33 mouse cellular contexts compared by ENCODE assay signal in the genomic region with DNA sequence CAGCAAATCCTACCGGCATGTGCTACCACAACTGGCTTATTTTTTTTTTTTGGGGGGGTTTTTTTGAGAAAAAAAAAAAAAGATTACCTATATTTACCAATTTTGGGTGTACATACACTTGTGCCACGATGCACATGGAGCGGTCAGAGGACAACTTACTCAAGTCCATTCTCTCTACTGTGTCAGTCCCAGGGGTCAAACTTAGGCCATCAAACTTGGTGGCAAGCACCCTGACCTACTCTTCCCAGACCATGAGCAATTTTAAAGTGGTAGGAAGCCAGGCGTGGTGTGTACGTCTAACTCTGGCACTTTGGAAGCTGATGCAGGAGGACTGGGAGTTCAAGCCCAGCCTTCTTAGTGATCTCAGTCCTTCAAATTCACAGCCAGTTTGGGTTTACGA. TPM values are rescaled to one million over a fixed set of nuclear protein-coding genes. Genes with fewer than 3 reads are reported as not detected.
A peak's percentile ranks its signal among the peaks of the same experiment; 100 is the strongest.
DNase-seq lines count a peak whose midpoint lies in the region; ATAC-seq and TF ChIP-seq lines count a peak whose summit lies in the region.
"Had no signal": no experiment of that assay in that cellular context is flagged by ENCODE, and none has a peak within 500 bp of the region (broad histone marks: within the 10 kb centered on the region; RNA-seq: fewer than 3 reads in every experiment).

No protein-coding gene starts in this region.

- intact Hi-C loops in gastrocnemius, adult 2 months (cut with DNase I): no loop called here

- no peak overlapping the region for H3K4me3 ChIP-seq in gastrocnemius, adult 2 months
- peak overlapping the region; percentile 31 for H3K4me3 ChIP-seq in liver, embryonic 13.5 days (replicated peaks)
- 0 out of 2 replicates have a peak overlapping the region, but pooled peaks have one; percentile 1 for H3K4me3 ChIP-seq in liver, embryonic 15.5 days (replicated peaks)
- H3K4me3 ChIP-seq in cerebellum, adult 2 months (replicated peaks; ENCODE audit: insufficient read depth, low read depth, low read length): no peak overlapping the region
- H3K4me3 ChIP-seq in forebrain, embryonic 10.5 days: no peak overlapping the region
- H3K4me3 ChIP-seq: embryonic facial prominence, embryonic 12.5 days; embryonic facial prominence, embryonic 15.5 days; heart, adult 2 months; heart, embryonic 10.5 days; heart, embryonic 13.5 days had no signal

- no peaks in the 10 kb centered on the region for H3K9me3 ChIP-seq in liver, embryonic 13.5 days (replicated peaks)
- no peaks in the 10 kb centered on the region for H3K9me3 ChIP-seq in liver, embryonic 15.5 days (replicated peaks)
- H3K9me3 ChIP-seq in forebrain, embryonic 10.5 days: no peaks in the 10 kb centered on the region
- H3K9me3 ChIP-seq: embryonic facial prominence, embryonic 12.5 days; embryonic facial prominence, embryonic 15.5 days; G1E; heart, embryonic 10.5 days; heart, embryonic 13.5 days had no signal

- H3K9ac ChIP-seq in liver, embryonic 13.5 days: peak overlapping the region; percentile 63
- H3K9ac ChIP-seq in liver, embryonic 15.5 days: no peak overlapping the region
- H3K9ac ChIP-seq: embryonic facial prominence, embryonic 12.5 days; embryonic facial prominence, embryonic 15.5 days; forebrain, postnatal 0 days; heart, embryonic 13.5 days; hindbrain, embryonic 14.5 days had no signal

- H3K27me3 ChIP-seq in liver, embryonic 13.5 days: no peaks in the 10 kb centered on the region
- no peaks in the 10 kb centered on the region for H3K27me3 ChIP-seq in liver, embryonic 15.5 days
- no peaks in the 10 kb centered on the region for H3K27me3 ChIP-seq in cerebellum, adult 2 months (ENCODE audit: control insufficient read depth, insufficient read depth, low read length)
- H3K27me3 ChIP-seq in forebrain, embryonic 10.5 days (ENCODE audit: poor library complexity, severe bottlenecking): no peaks in the 10 kb centered on the region
- H3K27me3 ChIP-seq: CH12.LX; embryonic facial prominence, embryonic 12.5 days; embryonic facial prominence, embryonic 15.5 days; heart, embryonic 13.5 days; Patski had no signal

- H3K4me2 ChIP-seq in liver, embryonic 13.5 days: peak overlapping the region; percentile 56
- H3K4me2 ChIP-seq in liver, embryonic 15.5 days: peak overlapping the region; percentile 53
- H3K4me2 ChIP-seq: embryonic facial prominence, embryonic 12.5 days; embryonic facial prominence, embryonic 15.5 days; heart, embryonic 13.5 days; hindbrain, embryonic 14.5 days had no signal

- 91% methylated on average over 6 of the region's 6 CpGs for WGBS in liver, embryonic 13.5 days (ENCODE audit: insufficient replicate concordance)
- WGBS in liver, embryonic 15.5 days (ENCODE audit: insufficient replicate concordance): 88% methylated on average over 6 of the region's 6 CpGs
- WGBS in cerebellum, adult 2 months: 97% methylated on average over 6 of the region's 6 CpGs
- WGBS in forebrain, embryonic 10.5 days: 93% methylated on average over 6 of the region's 6 CpGs

- ATAC-seq in liver, embryonic 13.5 days (ENCODE audit: low read depth): no peak
- ATAC-seq in liver, embryonic 15.5 days (ENCODE audit: insufficient read depth): no peak
- ATAC-seq: forebrain, embryonic 14.5 days; forebrain, postnatal 0 days; hindbrain, postnatal 0 days; inflammation-experienced regulatory T-cells, adult 6 months; Patski had no signal

- TF ChIP-seq POLR2A in cerebellum, adult 2 months (IDR thresholded peaks at IDR 0.05; ENCODE audit: borderline replicate concordance, insufficient read depth, low read length): no peak

- no peak for DNase-seq in gastrocnemius, adult 2 months
- no peak for DNase-seq in gastrocnemius, postnatal 25 days
- no peak for DNase-seq in liver, embryonic 13.5 days
- no peak for DNase-seq in cerebellum, adult 2 months
- DNase-seq in forebrain, embryonic 10.5 days (ENCODE audit: extremely low spot score, low spot score): no peak
- DNase-seq: adrenal gland, postnatal 10 days; adrenal gland, postnatal 36 days; B cell, adult 2 months; cerebellum, adult 18-20 months; cerebellum, adult 9-11 months; cerebellum, postnatal 25 days; forebrain, postnatal 0 days; gastrocnemius, postnatal 36 days; heart, adult 2 months; heart, postnatal 14 days; heart, postnatal 4 days had no signal

- H3K27ac ChIP-seq in gastrocnemius, adult 2 months: peak overlapping the region; percentile 73
- peak overlapping the region; percentile 84 for H3K27ac ChIP-seq in liver, embryonic 13.5 days
- peak overlapping the region; percentile 82 for H3K27ac ChIP-seq in liver, embryonic 15.5 days (replicated peaks)
- no peak overlapping the region for H3K27ac ChIP-seq in cerebellum, adult 2 months (ENCODE audit: insufficient read depth, low read length)
- no peak overlapping the region for H3K27ac ChIP-seq in forebrain, embryonic 10.5 days
- H3K27ac ChIP-seq: embryonic facial prominence, embryonic 12.5 days; embryonic facial prominence, embryonic 15.5 days; heart, adult 2 months; heart, embryonic 10.5 days; heart, embryonic 13.5 days; hindbrain, embryonic 14.5 days; hindbrain, postnatal 0 days had no signal

- peaks cover 92% of the 10 kb centered on the region for H3K4me1 ChIP-seq in liver, embryonic 13.5 days (replicated peaks)
- peaks cover 87% of the 10 kb centered on the region for H3K4me1 ChIP-seq in liver, embryonic 15.5 days (replicated peaks)
- H3K4me1 ChIP-seq in cerebellum, adult 2 months (ENCODE audit: control insufficient read depth, insufficient read depth, low read length): peaks cover 11% of the 10 kb centered on the region
- H3K4me1 ChIP-seq in forebrain, embryonic 10.5 days: no peaks in the 10 kb centered on the region
- H3K4me1 ChIP-seq: embryonic facial prominence, embryonic 12.5 days; embryonic facial prominence, embryonic 15.5 days had no signal

- no peak for TF ChIP-seq CTCF in gastrocnemius, adult 2 months (IDR thresholded peaks at IDR 0.05)
- no peak for TF ChIP-seq CTCF in cerebellum, adult 2 months (IDR thresholded peaks at IDR 0.05; ENCODE audit: borderline replicate concordance, insufficient read depth, low read depth, low read length)

- H3K36me3 ChIP-seq in liver, embryonic 13.5 days: peaks cover 86% of the 10 kb centered on the region
- peaks cover 86% of the 10 kb centered on the region for H3K36me3 ChIP-seq in liver, embryonic 15.5 days (replicated peaks)
- peaks cover 62% of the 10 kb centered on the region for H3K36me3 ChIP-seq in forebrain, embryonic 10.5 days (replicated peaks)

RNA-seq across cellular contexts. Expression of gene Ranbp10, which starts 13.9 kb away (rescaled TPM):
- 10 to 100 TPM; 23.0 to 24.3 TPM for total RNA-seq in gastrocnemius, adult 2 months (2021)
- 10 to 100 TPM; 14.6 to 20.5 TPM for total RNA-seq in gastrocnemius, postnatal 25 days (2021)
- polyA plus RNA-seq in liver, embryonic 13.5 days (2015; fragmentation: Nextera tagmentation; extraction: Ambion mirVana): 36.1 and 36.2 TPM in 2 replicates
- 45.0 and 52.2 TPM in 2 replicates for polyA plus RNA-seq in liver, embryonic 15.5 days (2015; fragmentation: Nextera tagmentation; extraction: Ambion mirVana)
- polyA plus RNA-seq in cerebellum, adult 2 months (2012; rRNA removed): 30.5 and 32.1 TPM in 2 replicates
- polyA plus RNA-seq in forebrain, embryonic 10.5 days (2016; fragmentation: Nextera tagmentation; extraction: Ambion mirVana): 9.5 and 11.1 TPM in 2 replicates

RNA-seq across cellular contexts. Expression of gene Tsnaxip1, which starts 14.3 kb away (rescaled TPM):
- total RNA-seq in gastrocnemius, adult 2 months (2021): not detected
- total RNA-seq in gastrocnemius, postnatal 25 days (2021): not detected
- 0.06 and 0.08 TPM in 2 replicates for polyA plus RNA-seq in liver, embryonic 13.5 days (2015; fragmentation: Nextera tagmentation; extraction: Ambion mirVana)
- 0.07 and 0.22 TPM in 2 replicates for polyA plus RNA-seq in liver, embryonic 15.5 days (2015; fragmentation: Nextera tagmentation; extraction: Ambion mirVana)
- polyA plus RNA-seq in cerebellum, adult 2 months (2012; rRNA removed): 0.25 and 0.98 TPM in 2 replicates
- polyA plus RNA-seq in forebrain, embryonic 10.5 days (2016; fragmentation: Nextera tagmentation; extraction: Ambion mirVana): 0.06 and 0.07 TPM in 2 replicates
- total RNA-seq: adrenal gland, adult 18-20 months; adrenal gland, postnatal 10 days; adrenal gland, postnatal 36 days; common myeloid progenitor, adult 5-6 weeks; gastrocnemius, adult 8-10 months; gastrocnemius, postnatal 36 days; granulocyte monocyte progenitor cell, adult 5-6 weeks; heart, adult 2 months; heart, postnatal 4 days had no signal
- polyA plus RNA-seq: frontal cortex, adult 2 months; G1E; inflammation-experienced regulatory T-cells, adult 6 months had no signal

RNA-seq across cellular contexts. Expression of gene Cenpt, which starts 39.8 kb away (rescaled TPM):
- 1 to 10 TPM; 1.0 to 1.8 TPM for total RNA-seq in gastrocnemius, adult 2 months (2021)
- 1 to 10 TPM; 1.2 to 1.7 TPM for total RNA-seq in gastrocnemius, postnatal 25 days (2021)
- polyA plus RNA-seq in liver, embryonic 13.5 days (2015; fragmentation: Nextera tagmentation; extraction: Ambion mirVana): 21.5 and 22.3 TPM in 2 replicates
- polyA plus RNA-seq in liver, embryonic 15.5 days (2015; fragmentation: Nextera tagmentation; extraction: Ambion mirVana): 20.3 and 22.7 TPM in 2 replicates
- 27.8 and 30.8 TPM in 2 replicates for polyA plus RNA-seq in cerebellum, adult 2 months (2012; rRNA removed)
- 49.5 and 57.9 TPM in 2 replicates for polyA plus RNA-seq in forebrain, embryonic 10.5 days (2016; fragmentation: Nextera tagmentation; extraction: Ambion mirVana)

RNA-seq across cellular contexts. Expression of gene Thap11, which starts 41.7 kb away (rescaled TPM):
- 10 to 100 TPM; 21.9 to 25.0 TPM for total RNA-seq in gastrocnemius, adult 2 months (2021)
- total RNA-seq in gastrocnemius, postnatal 25 days (2021): 10 to 100 TPM; 19.3 to 19.5 TPM
- polyA plus RNA-seq in liver, embryonic 13.5 days (2015; fragmentation: Nextera tagmentation; extraction: Ambion mirVana): 38.2 and 40.7 TPM in 2 replicates
- polyA plus RNA-seq in liver, embryonic 15.5 days (2015; fragmentation: Nextera tagmentation; extraction: Ambion mirVana): 31.5 and 32.2 TPM in 2 replicates
- 52.0 and 53.5 TPM in 2 replicates for polyA plus RNA-seq in cerebellum, adult 2 months (2012; rRNA removed)
- polyA plus RNA-seq in forebrain, embryonic 10.5 days (2016; fragmentation: Nextera tagmentation; extraction: Ambion mirVana): 80.2 and 81.3 TPM in 2 replicates

RNA-seq across cellular contexts. Expression of gene Nutf2, which starts 47.1 kb away (rescaled TPM):
- 10 to 100 TPM; 39.2 to 43.4 TPM for total RNA-seq in gastrocnemius, adult 2 months (2021)
- total RNA-seq in gastrocnemius, postnatal 25 days (2021): 10 to 100 TPM; 47.7 to 79.5 TPM
- 152 and 192 TPM in 2 replicates for polyA plus RNA-seq in liver, embryonic 13.5 days (2015; fragmentation: Nextera tagmentation; extraction: Ambion mirVana)
- 85.2 and 94.1 TPM in 2 replicates for polyA plus RNA-seq in liver, embryonic 15.5 days (2015; fragmentation: Nextera tagmentation; extraction: Ambion mirVana)
- 104 and 111 TPM in 2 replicates for polyA plus RNA-seq in cerebellum, adult 2 months (2012; rRNA removed)
- 394 and 447 TPM in 2 replicates for polyA plus RNA-seq in forebrain, embryonic 10.5 days (2016; fragmentation: Nextera tagmentation; extraction: Ambion mirVana)

Comparison
In these comparisons a context has a peak if more than half of its experiments do, and no peak if none do; other contexts are left out.
1. H3K27ac ChIP-seq: peak in gastrocnemius, adult 2 months (single experiment), liver, embryonic 13.5 days (single experiment) and liver, embryonic 15.5 days (single experiment); none in cerebellum, adult 2 months (single experiment) and forebrain, embryonic 10.5 days (single experiment).
2. H3K4me3 ChIP-seq: peak in liver, embryonic 13.5 days (single experiment) and liver, embryonic 15.5 days (single experiment); none in gastrocnemius, adult 2 months (single experiment), cerebellum, adult 2 months (single experiment) and forebrain, embryonic 10.5 days (single experiment).